Mouse (Mus musculus) hindbrain, embryonic 10.5 days (tissue): ENCODE results near the gene Fat4. TPM values are rescaled to one million over a fixed set of nuclear protein-coding genes. Genes with fewer than 3 reads are reported as not detected.

Experiments used
- DNase-seq: peaks from one replicate; pipeline ENCODE4 v3.0.0-alpha.2; 2017; ENCODE audit warnings: low spot score
- H3K27ac ChIP-seq: fragments of 300-500 bp; sonication (generic); 2 replicates; pipeline ENCODE4 v1.5.1; 2016; ENCODE audit warnings: mild to moderate bottlenecking, moderate library complexity
- H3K27me3 ChIP-seq: fragments of 300-500 bp; sonication (generic); 2 replicates; pipeline ENCODE4 v1.6.1; 2016; ENCODE audit warnings: mild to moderate bottlenecking; ENCODE audit not compliant: poor library complexity, insufficient read depth, severe bottlenecking
- H3K36me3 ChIP-seq: fragments of 300-500 bp; sonication (generic); 2 replicates; pipeline ENCODE4 v1.6.1; 2016; ENCODE audit warnings: mild to moderate bottlenecking, moderate library complexity
- H3K4me1 ChIP-seq: fragments of 300-500 bp; sonication (generic); replicated peaks from 2 replicates; pipeline ENCODE4 v1.6.1; 2016; ENCODE audit warnings: mild to moderate bottlenecking
- H3K4me3 ChIP-seq: fragments of 300-500 bp; sonication (generic); 2 replicates; pipeline ENCODE4 v1.5.1; 2016; ENCODE audit warnings: mild to moderate bottlenecking, moderate library complexity
- H3K9me3 ChIP-seq: fragments of 300-500 bp; sonication (generic); 2 replicates; pipeline ENCODE4 v1.6.1; 2016; ENCODE audit warnings: mild to moderate bottlenecking, moderate library complexity
- whole genome bisulfite sequencing: fragments of 180-500 bp; shearing (Covaris S2); methylation state at CpG from one replicate; pipeline ENCODE4 v1.1.7; 2016; 5-methylcytosine and 5-hydroxymethylcytosine counted together
- polyA plus RNA-seq: library from polyadenylated mRNA; unstranded; fragments of >200 nt; fragmentation: Nextera tagmentation; extraction: Ambion mirVana; gene quantifications from 2 replicates; pipeline ENCODE4 v1.2.1, GENCODE M21; 2016

The Fat4 gene
- polyA plus RNA-seq, 1 experiment from 2014 or later = 10.3 TPM

GRCm38 (mm10) chr3:38939573-38939972 lies 52.8 kb downstream of the Fat4 start:
- H3K4me1 ChIP-seq = peaks cover 22% of the 10 kb centered on the region
- no peaks in the 10 kb centered on the region for H3K9me3 ChIP-seq
- peak; percentile 26 for DNase-seq
- no peaks in the 10 kb centered on the region for H3K27me3 ChIP-seq
- no peak overlapping the region for H3K4me3 ChIP-seq
- H3K36me3 ChIP-seq = peaks cover 21% of the 10 kb centered on the region
- peak overlapping the region; percentile 70 for H3K27ac ChIP-seq
- WGBS = 12% methylated on average over 3 of the region's 3 CpGs

GRCm38 (mm10) chr3:38940327-38940726 lies 53.6 kb downstream of the Fat4 start:
- no peaks in the 10 kb centered on the region for H3K9me3 ChIP-seq
- H3K4me3 ChIP-seq = no peak overlapping the region
- peak overlapping the region; percentile 70 for H3K27ac ChIP-seq
- no peaks in the 10 kb centered on the region for H3K27me3 ChIP-seq
- 83% methylated on average over 1 of the region's 1 CpGs for WGBS
- no peak for DNase-seq
- peaks cover 22% of the 10 kb centered on the region for H3K4me1 ChIP-seq
- H3K36me3 ChIP-seq = peaks cover 21% of the 10 kb centered on the region

DNA sequence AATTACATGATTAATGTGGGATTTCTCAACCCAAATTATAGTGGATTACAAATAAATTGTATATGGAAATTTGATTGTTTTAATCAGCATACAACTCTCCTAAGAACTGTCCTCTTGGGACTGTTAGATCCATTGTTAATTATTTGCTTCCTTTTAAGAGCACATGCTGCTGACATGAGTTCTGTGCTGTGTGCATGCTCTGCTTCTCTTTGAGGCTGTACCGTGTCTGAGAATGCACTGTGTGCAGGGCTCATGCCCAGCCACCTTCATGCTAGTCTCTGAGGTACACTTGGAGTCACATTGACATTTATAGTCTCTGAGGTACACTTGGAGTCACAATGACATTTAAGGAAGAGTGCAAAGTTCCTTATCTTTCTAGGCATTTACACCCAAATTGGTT lies 58.4 kb downstream of the Fat4 start:
- H3K36me3 ChIP-seq = peaks cover 63% of the 10 kb centered on the region
- no peaks in the 10 kb centered on the region for H3K9me3 ChIP-seq
- no peak overlapping the region for H3K27ac ChIP-seq
- H3K4me1 ChIP-seq = peaks cover 13% of the 10 kb centered on the region
- no peaks in the 10 kb centered on the region for H3K27me3 ChIP-seq
- no peak overlapping the region for H3K4me3 ChIP-seq
- 81% methylated on average over 1 of the region's 1 CpGs for WGBS
- no peak for DNase-seq

- Histone ChIP-seq H3K4me1 (peaks cover 12% of the 10 kb centered on the region), H3K9me3 (no peaks in the 10 kb centered on the region), H3K27me3 (no peaks in the 10 kb centered on the region), H3K27ac (no peak overlapping the region), H3K4me3 (no peak overlapping the region), H3K36me3 (peaks cover 70% of the 10 kb centered on the region)
- WGBS = 83% methylated on average over 7 of the region's 7 CpGs
- DNase-seq = no peak
Observed at GRCm38 (mm10) chr3:38947706-38948105, 61.0 kb downstream of the Fat4 start.

GRCm38 (mm10) chr3:38952602-38953001 lies 65.9 kb downstream of the Fat4 start:
- H3K4me1 ChIP-seq = no peaks in the 10 kb centered on the region
- no peak overlapping the region for H3K27ac ChIP-seq
- 83% methylated on average over 3 of the region's 3 CpGs for WGBS
- no peaks in the 10 kb centered on the region for H3K9me3 ChIP-seq
- H3K27me3 ChIP-seq = no peaks in the 10 kb centered on the region
- H3K4me3 ChIP-seq = no peak overlapping the region
- peaks cover 81% of the 10 kb centered on the region for H3K36me3 ChIP-seq
- no peak for DNase-seq

DNA sequence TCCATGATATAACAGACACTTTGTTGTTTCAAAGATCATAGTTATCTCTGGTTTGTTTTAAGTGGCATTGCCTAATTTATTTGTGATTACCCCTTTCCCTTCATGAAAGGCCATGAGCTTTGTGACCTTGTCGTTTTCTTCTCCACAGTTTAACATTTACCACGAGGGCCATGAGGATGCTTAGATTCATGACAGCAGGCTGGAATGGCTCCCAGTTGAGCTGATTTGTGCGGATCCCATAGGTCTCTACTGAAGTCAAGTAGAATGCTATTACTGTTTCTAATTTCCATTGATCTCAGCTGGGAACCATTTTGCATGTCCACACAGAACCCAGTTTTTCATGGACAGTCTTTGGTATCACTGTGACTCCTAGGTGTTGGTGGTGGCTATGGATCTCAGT lies 67.5 kb downstream of the Fat4 start:
- Histone ChIP-seq H3K27me3 (no peaks in the 10 kb centered on the region), H3K9me3 (no peaks in the 10 kb centered on the region), H3K4me1 (no peaks in the 10 kb centered on the region), H3K27ac (no peak overlapping the region), H3K36me3 (peaks cover 83% of the 10 kb centered on the region), H3K4me3 (no peak overlapping the region)
- WGBS = 79% methylated on average over 3 of the region's 3 CpGs
- no peak for DNase-seq

- H3K27ac ChIP-seq = no peak overlapping the region
- H3K4me3 ChIP-seq = no peak overlapping the region
- no peaks in the 10 kb centered on the region for H3K4me1 ChIP-seq
- H3K36me3 ChIP-seq = peaks cover 78% of the 10 kb centered on the region
- WGBS = 88% methylated on average over 9 of the region's 9 CpGs
- H3K27me3 ChIP-seq = no peaks in the 10 kb centered on the region
- H3K9me3 ChIP-seq = no peaks in the 10 kb centered on the region
- DNase-seq = no peak
Observed at GRCm38 (mm10) chr3:38956012-38956648, 69.4 kb downstream of the Fat4 start.

- Histone ChIP-seq H3K27ac (no peak overlapping the region), H3K4me3 (no peak overlapping the region), H3K36me3 (peaks cover 76% of the 10 kb centered on the region), H3K27me3 (no peaks in the 10 kb centered on the region), H3K9me3 (no peaks in the 10 kb centered on the region), H3K4me1 (no peaks in the 10 kb centered on the region)
- 94% methylated on average over 11 of the region's 11 CpGs for WGBS
- DNase-seq = no peak
Observed at GRCm38 (mm10) chr3:38957186-38957585, 70.4 kb downstream of the Fat4 start.

DNA sequence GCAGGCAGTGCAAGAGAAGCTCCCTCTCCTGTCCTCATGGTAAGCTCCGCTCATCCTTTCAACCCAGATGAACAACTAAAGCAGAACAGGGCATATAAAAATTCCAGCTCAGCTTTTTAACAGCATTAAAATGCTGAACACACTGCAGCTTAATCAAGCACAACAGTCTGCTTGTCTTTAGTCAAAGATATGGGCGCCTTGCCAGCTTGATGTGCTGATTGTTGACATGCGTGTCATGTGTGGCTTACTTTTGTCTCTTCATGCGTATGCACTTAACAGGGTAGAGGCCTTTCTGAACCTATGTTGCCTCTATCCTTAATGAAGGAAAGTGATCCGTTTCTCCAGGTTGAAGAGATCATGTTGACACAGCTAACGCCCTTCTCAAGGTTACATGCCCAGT lies 75.6 kb downstream of the Fat4 start:
- Histone ChIP-seq H3K4me1 (no peaks in the 10 kb centered on the region), H3K27ac (no peak overlapping the region), H3K4me3 (no peak overlapping the region), H3K27me3 (no peaks in the 10 kb centered on the region), H3K36me3 (peaks cover 62% of the 10 kb centered on the region), H3K9me3 (no peaks in the 10 kb centered on the region)
- DNase-seq = no peak
- WGBS = 79% methylated on average over 6 of the region's 6 CpGs

- Histone ChIP-seq H3K27ac (no peak overlapping the region), H3K4me3 (no peak overlapping the region), H3K9me3 (no peaks in the 10 kb centered on the region), H3K36me3 (peaks cover 56% of the 10 kb centered on the region), H3K27me3 (no peaks in the 10 kb centered on the region), H3K4me1 (no peaks in the 10 kb centered on the region)
- no peak for DNase-seq
Observed at GRCm38 (mm10) chr3:38967480-38967879, 80.7 kb downstream of the Fat4 start.

DNA sequence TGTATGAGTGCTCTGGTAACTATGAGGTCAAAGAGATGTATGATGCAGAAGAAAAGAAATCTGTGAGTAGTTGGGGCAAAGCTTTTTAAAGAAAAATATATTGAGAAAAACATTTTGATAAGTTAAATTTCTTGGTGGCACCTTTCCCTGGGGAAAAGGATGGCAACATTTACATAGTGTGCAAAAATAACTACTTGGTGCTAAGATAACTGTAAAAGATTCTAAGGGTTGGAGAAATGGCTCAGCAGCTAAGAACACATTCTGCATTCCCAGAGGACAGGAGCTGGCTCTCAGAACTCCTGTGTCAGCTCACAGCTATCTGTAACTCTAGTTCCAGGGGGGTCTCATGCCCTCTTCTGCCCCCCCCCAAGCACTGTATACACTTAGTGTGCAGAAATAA lies 99.6 kb downstream of the Fat4 start:
- no peak overlapping the region for H3K27ac ChIP-seq
- H3K4me1 ChIP-seq = 0 out of 2 replicates have a peak, but pooled peaks cover 3% of the 10 kb centered on the region
- DNase-seq = no peak
- peaks cover 78% of the 10 kb centered on the region for H3K36me3 ChIP-seq
- H3K9me3 ChIP-seq = no peaks in the 10 kb centered on the region
- no peaks in the 10 kb centered on the region for H3K27me3 ChIP-seq
- H3K4me3 ChIP-seq = no peak overlapping the region

- H3K4me3 ChIP-seq = no peak overlapping the region
- WGBS = 83% methylated on average over 3 of the region's 3 CpGs
- no peak for DNase-seq
- no peak overlapping the region for H3K27ac ChIP-seq
- peaks cover 57% of the 10 kb centered on the region for H3K36me3 ChIP-seq
- no peaks in the 10 kb centered on the region for H3K9me3 ChIP-seq
- no peaks in the 10 kb centered on the region for H3K27me3 ChIP-seq
- no peaks in the 10 kb centered on the region for H3K4me1 ChIP-seq
Observed at GRCm38 (mm10) chr3:38989181-38989580, 102.4 kb downstream of the Fat4 start.

DNA sequence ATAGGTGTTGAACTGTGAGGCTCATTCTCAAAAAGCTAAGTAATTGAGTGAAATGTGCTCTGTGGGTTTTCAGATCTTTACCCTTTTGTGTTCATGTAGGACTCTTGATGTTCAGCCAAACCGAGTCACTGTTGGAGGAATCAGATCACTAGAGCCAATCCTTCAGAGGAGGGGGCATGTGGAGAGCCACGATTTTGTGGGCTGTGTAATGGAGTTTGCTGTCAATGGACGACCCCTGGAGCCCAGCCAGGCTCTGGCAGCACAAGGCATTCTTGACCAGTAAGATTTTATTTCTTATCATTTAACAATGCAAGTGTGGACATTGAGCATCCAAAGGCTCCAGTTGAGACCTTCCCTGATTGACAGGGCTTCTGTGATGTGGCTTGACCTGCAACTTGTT lies 113.3 kb downstream of the Fat4 start:
- Histone ChIP-seq H3K4me3 (no peak overlapping the region), H3K9me3 (no peaks in the 10 kb centered on the region), H3K36me3 (peaks cover 85% of the 10 kb centered on the region), H3K27me3 (no peaks in the 10 kb centered on the region), H3K4me1 (no peaks in the 10 kb centered on the region), H3K27ac (no peak overlapping the region)
- no peak for DNase-seq
- WGBS = 51% methylated on average over 3 of the region's 3 CpGs

GRCm38 (mm10) chr3:39010544-39010943 lies 123.8 kb downstream of the Fat4 start:
- no peaks in the 10 kb centered on the region for H3K4me1 ChIP-seq
- H3K27me3 ChIP-seq = no peaks in the 10 kb centered on the region
- H3K36me3 ChIP-seq = peaks cover 63% of the 10 kb centered on the region
- 89% methylated on average over 7 of the region's 7 CpGs for WGBS
- DNase-seq = no peak
- no peak overlapping the region for H3K4me3 ChIP-seq
- H3K27ac ChIP-seq = no peak overlapping the region
- no peaks in the 10 kb centered on the region for H3K9me3 ChIP-seq
